Mouse (Mus musculus): ENCODE measurements at regions not wholly inside any gene's neighbourhood (a gene's known extent, or its start where the extent isn't known, plus 50 kb on each side); places are given as distances from the start of the nearest gene placed in this dataset.

- no peak overlapping the region for H3K4me3 ChIP-seq (ENCODE audit: low read depth, low read length)
- no peaks in the 10 kb centered on the region for H3K4me1 ChIP-seq (replicated peaks; ENCODE audit: control insufficient read depth, insufficient read depth, low read length)
- 81% methylated on average over 2 of the region's 2 CpGs for WGBS
- ATAC-seq: no peak
- H3K27ac ChIP-seq (ENCODE audit: low read depth, low read length): no peak overlapping the region
- peaks cover 5% of the 10 kb centered on the region; the same call in 1 of the 2 replicates for H3K9me3 ChIP-seq (ENCODE audit: control insufficient read depth)
- H3K9ac ChIP-seq (ENCODE audit: low read depth, low read length): no peak overlapping the region
- H3K4me2 ChIP-seq (replicated peaks; ENCODE audit: low read depth): no peak overlapping the region
- H3K27me3 ChIP-seq (replicated peaks; ENCODE audit: control insufficient read depth, insufficient read depth, low read length): no peaks in the 10 kb centered on the region
- no peaks in the 10 kb centered on the region for H3K36me3 ChIP-seq (ENCODE audit: control insufficient read depth, insufficient read depth)
- no peak for TF ChIP-seq CTCF (IDR thresholded peaks at IDR 0.05; ENCODE audit: low read depth)
Observed at GRCm38 (mm10) chr11:23097223-23097490, 89.8 kb downstream of the Fam161a start.

- H3K27me3 ChIP-seq (replicated peaks; ENCODE audit: control insufficient read depth, insufficient read depth, low read length): no peaks in the 10 kb centered on the region
- H3K9ac ChIP-seq (ENCODE audit: low read depth, low read length): no peak overlapping the region
- no peaks in the 10 kb centered on the region for H3K36me3 ChIP-seq (ENCODE audit: control insufficient read depth, insufficient read depth)
- no peak overlapping the region for H3K4me2 ChIP-seq (replicated peaks; ENCODE audit: low read depth)
- no peak overlapping the region for H3K27ac ChIP-seq (ENCODE audit: low read depth, low read length)
- no peaks in the 10 kb centered on the region for H3K4me1 ChIP-seq (replicated peaks; ENCODE audit: control insufficient read depth, insufficient read depth, low read length)
- H3K9me3 ChIP-seq (ENCODE audit: control insufficient read depth): peaks cover 3% of the 10 kb centered on the region; the same call in 1 of the 2 replicates
- TF ChIP-seq CTCF (IDR thresholded peaks at IDR 0.05; ENCODE audit: low read depth): no peak
- 64% methylated on average over 9 of the region's 9 CpGs for WGBS
- no peak for ATAC-seq
- no peak overlapping the region for H3K4me3 ChIP-seq (ENCODE audit: low read depth, low read length)
Observed at GRCm38 (mm10) chr11:23114636-23115035, 107.3 kb downstream of the Fam161a start.

- Histone ChIP-seq H3K4me1 (replicated peaks; ENCODE audit: control insufficient read depth, insufficient read depth, low read length) (0 out of 2 replicates have a peak, but pooled peaks cover 6% of the 10 kb centered on the region), H3K4me2 (replicated peaks; ENCODE audit: low read depth) (no peak overlapping the region), H3K9ac (ENCODE audit: low read depth, low read length) (no peak overlapping the region), H3K9me3 (ENCODE audit: control insufficient read depth) (no peaks in the 10 kb centered on the region), H3K27me3 (replicated peaks; ENCODE audit: control insufficient read depth, insufficient read depth, low read length) (no peaks in the 10 kb centered on the region), H3K36me3 (ENCODE audit: control insufficient read depth, insufficient read depth) (no peaks in the 10 kb centered on the region), H3K4me3 (ENCODE audit: low read depth, low read length) (no peak overlapping the region), H3K27ac (ENCODE audit: low read depth, low read length) (no peak overlapping the region)
- WGBS: 86% methylated on average over 11 of the region's 11 CpGs
- no peak for ATAC-seq
- TF ChIP-seq CTCF (IDR thresholded peaks at IDR 0.05; ENCODE audit: low read depth): no peak
Observed at GRCm38 (mm10) chr11:23120533-23121210, 113.3 kb downstream of the Fam161a start.

- Histone ChIP-seq H3K4me1 (replicated peaks; ENCODE audit: control insufficient read depth, insufficient read depth, low read length) (0 out of 2 replicates have a peak, but pooled peaks cover 6% of the 10 kb centered on the region), H3K9me3 (ENCODE audit: control insufficient read depth) (no peaks in the 10 kb centered on the region), H3K4me3 (ENCODE audit: low read depth, low read length) (peak overlapping the region; percentile 33), H3K4me2 (replicated peaks; ENCODE audit: low read depth) (peak overlapping the region; percentile 78), H3K27ac (ENCODE audit: low read depth, low read length) (no peak overlapping the region), H3K27me3 (replicated peaks; ENCODE audit: control insufficient read depth, insufficient read depth, low read length) (no peaks in the 10 kb centered on the region), H3K36me3 (ENCODE audit: control insufficient read depth, insufficient read depth) (no peaks in the 10 kb centered on the region), H3K9ac (ENCODE audit: low read depth, low read length) (0 out of 2 replicates have a peak overlapping the region, but pooled peaks have one; percentile 26)
- ATAC-seq: peak; percentile 79
- WGBS: 4% methylated on average over 25 of the region's 25 CpGs
- TF ChIP-seq CTCF (IDR thresholded peaks at IDR 0.05; ENCODE audit: low read depth): no peak
Observed at GRCm38 (mm10) chr11:23124198-23124951, 117.0 kb downstream of the Fam161a start.

- H3K4me2 ChIP-seq (replicated peaks; ENCODE audit: low read depth): no peak overlapping the region
- no peak overlapping the region for H3K27ac ChIP-seq (ENCODE audit: low read depth, low read length)
- no peak for ATAC-seq
- H3K4me1 ChIP-seq (replicated peaks; ENCODE audit: control insufficient read depth, insufficient read depth, low read length): no peaks in the 10 kb centered on the region
- no peaks in the 10 kb centered on the region for H3K9me3 ChIP-seq (ENCODE audit: control insufficient read depth)
- 26% methylated on average over 1 of the region's 1 CpGs for WGBS
- no peak overlapping the region for H3K9ac ChIP-seq (ENCODE audit: low read depth, low read length)
- no peak for TF ChIP-seq CTCF (IDR thresholded peaks at IDR 0.05; ENCODE audit: low read depth)
- no peak overlapping the region for H3K4me3 ChIP-seq (ENCODE audit: low read depth, low read length)
- H3K27me3 ChIP-seq (replicated peaks; ENCODE audit: control insufficient read depth, insufficient read depth, low read length): no peaks in the 10 kb centered on the region
- H3K36me3 ChIP-seq (ENCODE audit: control insufficient read depth, insufficient read depth): no peaks in the 10 kb centered on the region
Observed at GRCm38 (mm10) chr11:23131122-23131521, 123.8 kb downstream of the Fam161a start.

- Histone ChIP-seq H3K27ac (ENCODE audit: low read depth, low read length) (no peak overlapping the region), H3K9ac (ENCODE audit: low read depth, low read length) (no peak overlapping the region), H3K4me3 (ENCODE audit: low read depth, low read length) (no peak overlapping the region), H3K36me3 (ENCODE audit: control insufficient read depth, insufficient read depth) (no peaks in the 10 kb centered on the region), H3K27me3 (replicated peaks; ENCODE audit: control insufficient read depth, insufficient read depth, low read length) (no peaks in the 10 kb centered on the region), H3K4me2 (replicated peaks; ENCODE audit: low read depth) (no peak overlapping the region), H3K4me1 (replicated peaks; ENCODE audit: control insufficient read depth, insufficient read depth, low read length) (no peaks in the 10 kb centered on the region), H3K9me3 (ENCODE audit: control insufficient read depth) (no peaks in the 10 kb centered on the region)
- 73% methylated on average over 1 of the region's 1 CpGs for WGBS
- no peak for ATAC-seq
- no peak for TF ChIP-seq CTCF (IDR thresholded peaks at IDR 0.05; ENCODE audit: low read depth)
Observed at GRCm38 (mm10) chr11:23131632-23132031, 124.2 kb upstream of the Xpo1 start.
